Mouse (Mus musculus) gastrocnemius, adult 18-20 months (tissue): ENCODE measurements around the gene 4930474N05Rik. TPM values are rescaled to one million over a fixed set of nuclear protein-coding genes. Genes with fewer than 3 reads are reported as not detected.

Source experiments
- DNase-seq: peaks from one replicate; pipeline ENCODE4 v3.0.0; 2021; ENCODE audit warnings: low spot score
- long read RNA-seq, 2 experiments: library from polyadenylated mRNA; stranded (forward); transcript quantifications; one replicate each; pipeline ENCODE4 v2.0.0; 2021
- total RNA-seq, 2 experiments: library from RNA; stranded (reverse); gene quantifications; 2 replicates each; pipeline ENCODE4 v1.2.3; 2021

The 4930474N05Rik gene
- not detected for total RNA-seq
- long read RNA-seq, experiment 1: 0 reads
- long read RNA-seq, experiment 2: 0 reads

GRCm38 (mm10) chr14:36094617-36095016, at the start of gene 4930474N05Rik:
TSS of gene 4930474N05Rik (plus strand) at chr14:36094917.
- DNase-seq: no peak

DNA sequence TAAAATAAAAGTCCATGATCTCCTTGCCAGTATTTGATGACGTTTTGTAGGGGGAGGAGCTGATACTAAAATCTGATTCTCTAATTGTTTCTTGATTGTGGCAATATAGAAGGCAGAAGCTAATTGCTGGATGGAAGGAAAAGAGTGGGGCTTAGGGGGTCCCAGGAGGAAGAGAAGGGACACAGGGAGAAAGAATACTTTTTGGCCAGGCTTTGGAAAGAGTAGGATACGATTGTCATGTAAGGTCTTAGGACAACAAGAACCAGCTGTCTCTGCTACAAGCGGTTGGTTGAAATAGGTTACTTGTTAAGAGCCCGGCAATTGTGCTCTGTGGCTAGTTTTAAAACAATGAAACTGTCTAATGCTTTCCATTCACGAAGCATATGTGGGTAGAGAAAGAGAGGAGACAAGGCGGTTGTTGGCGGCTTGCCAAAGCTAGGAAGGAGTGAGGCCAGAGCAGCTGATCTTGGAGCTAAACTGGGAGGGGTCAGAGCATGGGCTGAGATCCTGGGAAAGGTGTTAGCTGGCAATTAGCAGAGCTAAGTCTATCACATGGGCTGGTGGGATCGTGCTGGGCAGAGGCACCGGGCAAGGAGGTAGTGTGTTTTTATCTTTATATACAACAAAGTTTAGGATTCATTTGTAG, 45.8 kb upstream of the 4930474N05Rik start:
- DNase-seq: no peak

DNA sequence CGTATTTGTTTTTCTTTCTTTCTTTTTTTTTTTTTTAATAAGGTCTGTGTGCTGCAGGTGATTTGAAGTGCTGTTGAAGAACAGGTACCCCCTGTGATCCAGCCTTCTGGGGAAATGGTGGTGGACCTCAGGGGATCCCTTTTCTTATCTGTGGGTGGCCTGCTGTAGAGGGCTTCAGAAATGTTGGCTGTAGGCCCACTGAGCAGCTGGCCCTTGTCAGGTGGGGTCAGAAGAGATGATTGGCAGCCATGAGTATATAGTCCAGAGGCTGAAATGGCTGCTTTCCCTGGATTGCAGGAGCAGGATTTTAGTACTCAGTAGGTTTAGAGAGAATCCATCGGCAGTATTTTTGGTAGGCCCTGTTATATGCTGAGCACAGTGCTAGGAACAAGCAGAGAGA, 41.4 kb upstream of the 4930474N05Rik start:
- no peak for DNase-seq

DNA sequence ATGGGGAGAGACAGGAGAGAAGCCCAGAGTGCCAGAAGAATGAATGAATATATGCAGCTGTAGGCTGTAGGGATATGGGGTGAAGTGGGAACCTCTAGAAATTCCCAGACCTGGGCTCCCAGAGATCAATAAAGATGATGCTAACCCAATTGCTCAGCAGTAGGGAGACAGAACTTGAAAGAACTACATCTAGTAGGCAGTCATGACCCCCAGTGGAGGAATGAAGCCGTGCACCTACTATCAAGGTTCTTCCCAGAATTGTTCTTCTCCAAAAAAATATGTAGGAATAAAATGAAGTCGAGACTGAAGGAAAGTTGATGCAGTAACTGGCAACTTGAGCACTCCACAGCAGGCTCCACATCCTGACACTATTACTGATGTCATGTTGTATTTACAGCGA, 3.8 kb downstream of the 4930474N05Rik start:
- DNase-seq: no peak

- no peak for DNase-seq
Observed at GRCm38 (mm10) chr14:36099647-36100046, 4.9 kb downstream of the 4930474N05Rik start.

DNA sequence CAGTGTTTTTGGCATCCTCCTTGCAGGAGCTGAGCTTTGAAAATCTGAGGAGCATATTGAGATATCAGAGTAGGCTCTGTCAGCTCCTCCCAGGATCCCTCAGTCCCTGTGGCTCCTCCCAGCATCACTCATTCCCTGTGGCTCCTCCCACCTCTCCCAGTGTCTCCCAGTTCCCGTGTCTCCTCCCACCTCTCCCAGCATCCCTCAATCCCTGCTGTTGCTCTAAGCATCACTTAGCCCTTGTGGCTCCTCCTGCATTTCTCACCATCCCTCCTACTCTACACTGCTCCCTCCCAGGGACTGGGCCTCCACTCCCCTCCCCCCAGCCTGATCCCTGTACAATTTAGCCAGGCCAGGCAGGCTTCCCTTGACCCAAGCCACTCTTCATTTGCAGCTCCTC, 6.0 kb downstream of the 4930474N05Rik start:
- DNase-seq: no peak

DNA sequence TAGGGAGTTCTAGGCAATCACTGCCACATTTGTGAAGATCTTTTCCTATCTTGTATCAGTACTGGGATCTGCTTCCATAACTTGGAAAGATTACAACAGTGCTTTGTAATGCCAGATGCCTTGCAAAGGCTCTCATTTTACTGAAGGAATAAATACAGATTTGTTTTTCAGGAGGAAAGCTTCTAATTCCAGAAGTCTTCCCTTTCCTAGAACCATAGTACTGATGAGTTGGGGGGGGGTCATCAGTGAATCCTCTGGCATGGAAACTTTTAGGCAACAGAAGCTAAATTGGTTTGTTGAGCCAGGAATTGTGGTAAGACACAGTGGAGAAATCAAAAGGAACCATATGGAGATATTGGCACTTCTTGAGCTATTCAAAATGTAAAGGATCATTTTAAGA, 19.8 kb downstream of the 4930474N05Rik start:
- DNase-seq: no peak

DNA sequence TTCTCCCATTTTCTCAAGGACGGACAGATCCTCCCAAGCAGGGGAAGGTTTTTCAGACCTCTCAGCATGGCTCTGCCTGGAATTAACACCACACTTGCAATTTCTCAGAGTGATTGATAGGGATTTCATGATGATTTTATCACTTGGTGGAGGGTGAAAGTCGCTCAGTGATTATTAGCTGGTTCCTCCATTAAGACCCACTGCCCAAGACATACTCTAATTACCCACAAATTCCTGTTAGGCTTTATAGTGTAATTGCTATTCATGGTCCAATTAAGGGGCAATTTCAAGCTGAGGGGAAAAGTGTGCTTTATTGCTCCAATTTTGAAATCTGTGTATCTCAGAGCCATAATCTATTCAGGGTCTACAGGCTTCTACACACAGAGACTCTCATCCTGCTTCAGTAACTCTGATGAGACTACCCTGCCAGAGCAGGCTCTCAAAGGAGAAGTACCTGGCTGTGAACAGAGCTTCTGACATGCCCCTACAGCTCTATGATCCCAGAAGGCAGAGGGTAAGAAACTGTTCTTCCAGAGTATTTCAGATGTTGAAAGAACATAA, 29.1 kb downstream of the 4930474N05Rik start:
- DNase-seq: no peak

DNA sequence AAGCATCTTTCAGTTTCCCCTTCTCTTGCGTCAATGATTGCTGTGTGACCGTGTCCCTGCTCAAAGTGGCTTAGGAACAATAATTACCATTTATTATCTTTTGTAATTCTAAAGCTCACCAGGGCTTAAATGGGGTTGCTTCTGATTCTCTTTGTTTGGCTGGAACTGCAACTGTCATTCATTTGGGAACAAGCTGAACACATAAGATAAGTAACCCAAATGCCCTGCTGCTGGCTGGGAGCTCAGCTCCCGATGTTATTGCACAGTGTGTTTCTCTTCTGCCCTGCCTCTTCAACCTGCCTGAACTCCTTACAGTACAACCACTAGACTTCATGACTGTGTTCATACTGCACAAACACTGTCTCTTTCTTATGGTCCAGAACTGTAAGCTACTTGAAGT, 41.0 kb downstream of the 4930474N05Rik start:
- no peak for DNase-seq

GRCm38 (mm10) chr14:36137696-36138095, 43.0 kb downstream of the 4930474N05Rik start:
- no peak for DNase-seq

DNA sequence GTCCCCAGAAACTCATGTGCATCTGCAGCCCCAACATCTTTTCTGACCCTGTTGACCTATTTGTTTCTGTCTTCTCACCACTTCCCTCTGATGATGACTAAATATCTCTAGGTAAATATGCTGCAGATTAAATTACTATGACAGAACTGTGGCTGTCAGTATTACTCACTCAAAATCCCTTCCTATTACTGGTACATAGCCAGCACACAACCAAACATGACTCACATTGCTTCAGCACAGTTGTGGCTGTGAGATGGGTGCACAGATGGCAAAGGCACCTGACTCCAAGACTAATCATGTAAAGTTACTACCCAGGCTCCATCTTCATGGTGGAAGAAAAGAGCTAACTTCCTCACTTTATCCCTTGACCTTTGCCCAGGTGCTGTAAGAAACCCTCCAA, 50.5 kb downstream of the 4930474N05Rik start:
- no peak for DNase-seq
